Mouse (Mus musculus) limb, embryonic 10.5 days (tissue): ENCODE data around the gene Tenm4. TPM values are rescaled to one million over a fixed set of nuclear protein-coding genes. Genes with fewer than 3 reads are reported as not detected.
A peak's percentile ranks its signal among the peaks of the same experiment; 100 is the strongest.

Experiments
- DNase-seq: peaks from one replicate; pipeline ENCODE4 v3.0.0-alpha.2; 2017; ENCODE audit warnings: low spot score
- H3K27ac ChIP-seq: fragments of 300-500 bp; sonication (generic); 2 replicates; pipeline ENCODE4 v1.5.1; 2016; ENCODE audit warnings: mild to moderate bottlenecking
- H3K27me3 ChIP-seq: fragments of 300-500 bp; sonication (generic); 2 replicates; pipeline ENCODE4 v1.6.1; 2016; ENCODE audit warnings: low read depth, mild to moderate bottlenecking; ENCODE audit not compliant: poor library complexity, severe bottlenecking
- H3K36me3 ChIP-seq: fragments of 300-500 bp; sonication (generic); 2 replicates; pipeline ENCODE4 v1.6.1; 2016; ENCODE audit warnings: mild to moderate bottlenecking, moderate library complexity
- H3K4me1 ChIP-seq: fragments of 300-500 bp; sonication (generic); 2 replicates; pipeline ENCODE4 v1.6.1; 2016
- H3K4me3 ChIP-seq: fragments of 300-500 bp; sonication (generic); 2 replicates; pipeline ENCODE4 v1.5.1; 2016; ENCODE audit warnings: mild to moderate bottlenecking, moderate library complexity
- H3K9me3 ChIP-seq: fragments of 300-500 bp; sonication (generic); replicated peaks from 2 replicates; pipeline ENCODE4 v1.6.1; 2016; ENCODE audit warnings: mild to moderate bottlenecking
- WGBS: fragments of 180-500 bp; shearing (Covaris S2); methylation state at CpG from one replicate; pipeline ENCODE4 v1.1.7; 2016; 5-methylcytosine and 5-hydroxymethylcytosine counted together
- polyA plus RNA-seq: library from polyadenylated mRNA; unstranded; fragments of >200 nt; fragmentation: Nextera tagmentation; extraction: Ambion mirVana; gene quantifications from 2 replicates; pipeline ENCODE4 v1.2.1, GENCODE M21; 2016

Gene Tenm4
- polyA plus RNA-seq, 1 experiment from 2014 or later, result 32.1 TPM

DNA sequence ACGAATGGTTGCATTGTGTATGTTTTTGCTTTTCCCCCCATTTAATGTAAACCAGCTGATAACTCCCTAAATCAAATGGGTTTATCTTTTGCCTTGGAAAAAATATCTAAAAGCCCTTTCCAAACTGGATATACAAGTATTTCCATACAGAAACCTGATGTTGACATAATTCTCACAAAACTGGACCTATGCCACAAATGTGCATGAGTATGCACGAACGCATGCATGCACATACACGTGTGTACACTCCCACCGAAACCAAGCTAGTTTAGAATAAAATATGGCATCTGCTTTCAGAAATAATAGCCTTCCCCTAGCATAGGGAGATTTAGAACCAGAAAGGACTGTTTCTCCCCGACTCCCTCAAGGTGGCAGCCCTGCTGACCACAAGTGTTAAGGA, 569.6 kb downstream of the Tenm4 start:
- Histone ChIP-seq H3K27me3 (peaks cover 4% of the 10 kb centered on the region; the same call in 1 of the 2 replicates), H3K4me3 (no peak overlapping the region), H3K4me1 (peaks cover 66% of the 10 kb centered on the region), H3K27ac (peak overlapping the region; percentile 66), H3K9me3 (no peaks in the 10 kb centered on the region), H3K36me3 (peaks cover 37% of the 10 kb centered on the region)
- 58% methylated on average over 6 of the region's 6 CpGs for WGBS
- no peak for DNase-seq

DNA sequence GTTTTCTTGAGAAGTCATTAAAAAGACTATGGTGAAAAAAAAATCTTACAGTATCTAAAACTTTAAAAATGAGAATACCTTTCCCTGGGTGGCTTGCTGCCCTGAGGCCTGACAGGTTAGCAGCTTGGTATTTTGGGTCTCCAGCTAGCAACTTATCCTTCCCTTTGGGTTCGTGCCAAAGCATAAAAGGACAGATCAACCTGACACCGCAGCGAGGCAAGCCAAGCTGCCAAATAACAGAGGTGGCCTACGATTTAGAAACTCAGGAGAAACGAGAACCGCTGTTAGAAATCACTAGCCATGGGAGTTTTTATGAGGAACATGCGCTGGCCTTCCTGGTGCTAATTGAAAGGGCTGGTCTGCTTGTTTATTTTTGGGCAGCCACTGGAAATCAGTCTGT, 571.2 kb downstream of the Tenm4 start:
- H3K27ac ChIP-seq, result peak overlapping the region; percentile 61
- peaks cover 81% of the 10 kb centered on the region for H3K4me1 ChIP-seq
- WGBS, result 22% methylated on average over 7 of the region's 7 CpGs
- no peak for DNase-seq
- no peaks in the 10 kb centered on the region for H3K9me3 ChIP-seq
- no peak overlapping the region for H3K4me3 ChIP-seq
- peaks cover 4% of the 10 kb centered on the region; the same call in 1 of the 2 replicates for H3K27me3 ChIP-seq
- H3K36me3 ChIP-seq, result peaks cover 21% of the 10 kb centered on the region

DNA sequence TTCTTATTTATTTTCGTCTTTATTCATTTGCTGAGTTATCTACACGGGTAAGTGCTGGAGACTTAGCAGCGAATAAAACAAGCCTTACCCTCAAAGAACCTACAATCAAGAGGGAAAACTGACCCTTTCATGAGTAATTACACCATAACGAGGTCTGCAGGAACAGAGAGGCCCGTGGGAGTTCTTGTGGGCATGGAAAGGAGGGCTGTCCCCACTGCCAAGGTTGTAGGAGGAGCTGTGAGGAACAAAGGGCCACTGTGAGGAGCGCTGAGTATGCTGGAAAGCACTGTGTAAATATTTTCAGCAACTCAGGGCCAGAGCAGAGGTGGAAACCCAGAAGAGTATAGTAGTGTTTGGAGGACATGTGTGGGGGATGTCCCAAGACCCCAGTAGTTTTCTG, 574.9 kb downstream of the Tenm4 start:
- Histone ChIP-seq H3K27ac (peak overlapping the region; percentile 79), H3K4me1 (peaks cover 86% of the 10 kb centered on the region), H3K9me3 (no peaks in the 10 kb centered on the region), H3K27me3 (peaks cover 10% of the 10 kb centered on the region; the same call in 1 of the 2 replicates), H3K4me3 (no peak overlapping the region), H3K36me3 (peaks cover 3% of the 10 kb centered on the region; the same call in 1 of the 2 replicates)
- WGBS, result 25% methylated on average over 6 of the region's 6 CpGs
- no peak for DNase-seq

DNA sequence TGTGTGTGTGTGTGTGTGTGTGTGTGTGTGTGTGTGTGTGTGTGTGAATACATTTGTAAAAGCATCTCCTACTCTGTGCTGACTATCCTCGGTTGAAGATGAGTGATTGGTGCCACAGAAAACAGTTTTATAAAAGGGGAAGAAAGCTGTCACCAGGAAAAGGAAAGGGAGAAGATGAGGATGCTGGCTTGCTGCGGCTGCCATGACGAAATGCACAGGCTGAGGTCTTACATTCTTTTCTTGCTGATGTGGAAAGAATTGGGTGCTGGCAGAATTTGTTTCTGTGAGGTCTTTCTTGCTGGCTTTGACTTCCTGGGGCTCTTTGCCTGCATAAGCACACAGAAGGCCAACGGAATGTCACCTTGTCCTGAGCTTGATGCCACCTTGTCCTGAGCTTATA, 575.7 kb downstream of the Tenm4 start:
- Histone ChIP-seq H3K27me3 (peaks cover 10% of the 10 kb centered on the region; the same call in 1 of the 2 replicates), H3K36me3 (peaks cover 6% of the 10 kb centered on the region; the same call in 1 of the 2 replicates), H3K9me3 (no peaks in the 10 kb centered on the region), H3K4me3 (no peak overlapping the region), H3K4me1 (peaks cover 81% of the 10 kb centered on the region), H3K27ac (peak overlapping the region; percentile 76)
- no peak for DNase-seq
- WGBS, result 87% methylated on average over 4 of the region's 4 CpGs

GRCm38 (mm10) chr7:96748538-96749045, 577.5 kb downstream of the Tenm4 start:
- Histone ChIP-seq H3K9me3 (no peaks in the 10 kb centered on the region), H3K4me1 (peaks cover 66% of the 10 kb centered on the region), H3K36me3 (peaks cover 10% of the 10 kb centered on the region; the same call in 1 of the 2 replicates), H3K4me3 (no peak overlapping the region), H3K27me3 (peaks cover 10% of the 10 kb centered on the region; the same call in 1 of the 2 replicates), H3K27ac (peak overlapping the region; percentile 72)
- WGBS, result 62% methylated on average over 7 of the region's 7 CpGs
- DNase-seq, result no peak

GRCm38 (mm10) chr7:96749753-96750152, 578.7 kb downstream of the Tenm4 start:
- peak overlapping the region; percentile 72 for H3K27ac ChIP-seq

GRCm38 (mm10) chr7:96751236-96751635, 580.2 kb downstream of the Tenm4 start:
- DNase-seq, result no peak
- H3K27ac ChIP-seq, result no peak overlapping the region
- no peak overlapping the region for H3K4me3 ChIP-seq
- H3K9me3 ChIP-seq, result no peaks in the 10 kb centered on the region
- H3K27me3 ChIP-seq, result peaks cover 6% of the 10 kb centered on the region; the same call in 1 of the 2 replicates
- 95% methylated on average over 2 of the region's 2 CpGs for WGBS
- H3K4me1 ChIP-seq, result peaks cover 72% of the 10 kb centered on the region
- peaks cover 7% of the 10 kb centered on the region; the same call in 1 of the 2 replicates for H3K36me3 ChIP-seq

More at GRCm38 (mm10) chr7:96749753-96750152, 578.7 kb downstream of the Tenm4 start:
- DNase-seq, result peak; percentile 72
- Histone ChIP-seq H3K9me3 (no peaks in the 10 kb centered on the region), H3K36me3 (peaks cover 7% of the 10 kb centered on the region; the same call in 1 of the 2 replicates), H3K4me3 (no peak overlapping the region), H3K4me1 (peaks cover 71% of the 10 kb centered on the region), H3K27me3 (peaks cover 6% of the 10 kb centered on the region; the same call in 1 of the 2 replicates)
- 10% methylated on average over 8 of the region's 8 CpGs for WGBS

DNA sequence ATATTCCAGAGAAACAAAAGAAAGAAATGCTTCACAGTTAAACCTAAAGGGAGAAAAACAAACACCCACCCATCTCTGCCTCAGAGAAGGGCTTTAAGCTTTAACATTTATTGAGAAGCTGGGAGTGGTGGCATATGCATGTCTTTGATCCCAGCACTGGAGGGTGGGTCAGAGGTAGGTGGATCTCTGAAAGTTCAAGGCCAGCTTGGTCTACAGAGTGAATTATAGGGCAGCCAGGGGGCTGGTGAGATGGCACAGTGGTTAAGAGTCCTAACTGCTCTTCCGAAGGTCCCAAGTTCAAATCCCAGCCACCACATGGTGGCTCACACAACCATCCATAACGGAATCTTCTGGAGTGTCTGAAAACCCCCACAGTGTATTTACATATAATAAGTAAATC, 581.7 kb downstream of the Tenm4 start:
- Histone ChIP-seq H3K27ac (no peak overlapping the region), H3K27me3 (peaks cover 6% of the 10 kb centered on the region; the same call in 1 of the 2 replicates), H3K4me1 (peaks cover 71% of the 10 kb centered on the region), H3K4me3 (no peak overlapping the region), H3K9me3 (no peaks in the 10 kb centered on the region), H3K36me3 (peaks cover 7% of the 10 kb centered on the region; the same call in 1 of the 2 replicates)
- WGBS, result 90% methylated on average over 2 of the region's 2 CpGs
- no peak for DNase-seq

GRCm38 (mm10) chr7:96753335-96754095, 582.5 kb downstream of the Tenm4 start:
- Histone ChIP-seq H3K27me3 (peaks cover 1% of the 10 kb centered on the region; the same call in 1 of the 2 replicates), H3K4me3 (no peak overlapping the region), H3K27ac (no peak overlapping the region), H3K36me3 (peaks cover 11% of the 10 kb centered on the region), H3K4me1 (peaks cover 70% of the 10 kb centered on the region), H3K9me3 (no peaks in the 10 kb centered on the region)
- 55% methylated on average over 4 of the region's 4 CpGs for WGBS
- DNase-seq, result no peak

- H3K4me3 ChIP-seq, result no peak overlapping the region
- H3K27ac ChIP-seq, result no peak overlapping the region
- no peaks in the 10 kb centered on the region for H3K27me3 ChIP-seq
- H3K36me3 ChIP-seq, result peaks cover 18% of the 10 kb centered on the region
- H3K4me1 ChIP-seq, result peaks cover 68% of the 10 kb centered on the region
- no peaks in the 10 kb centered on the region for H3K9me3 ChIP-seq
- no peak for DNase-seq
- 51% methylated on average over 12 of the region's 12 CpGs for WGBS
Measured at GRCm38 (mm10) chr7:96754175-96754574, 583.1 kb downstream of the Tenm4 start.

GRCm38 (mm10) chr7:96755459-96756094, 584.5 kb downstream of the Tenm4 start:
- no peak overlapping the region for H3K4me3 ChIP-seq
- WGBS, result 79% methylated on average over 12 of the region's 12 CpGs
- H3K27me3 ChIP-seq, result no peaks in the 10 kb centered on the region
- peaks cover 55% of the 10 kb centered on the region for H3K4me1 ChIP-seq
- no peaks in the 10 kb centered on the region for H3K9me3 ChIP-seq
- H3K27ac ChIP-seq, result peak overlapping the region; percentile 71
- no peak for DNase-seq
- H3K36me3 ChIP-seq, result peaks cover 21% of the 10 kb centered on the region

GRCm38 (mm10) chr7:96756104-96756742, 585.2 kb downstream of the Tenm4 start:
- Histone ChIP-seq H3K36me3 (peaks cover 21% of the 10 kb centered on the region), H3K27ac (peak overlapping the region; percentile 71), H3K9me3 (no peaks in the 10 kb centered on the region), H3K4me3 (no peak overlapping the region), H3K27me3 (no peaks in the 10 kb centered on the region), H3K4me1 (peaks cover 56% of the 10 kb centered on the region)
- no peak for DNase-seq
- 58% methylated on average over 10 of the region's 10 CpGs for WGBS
